Mouse (Mus musculus) adrenal gland, postnatal 36 days (tissue): ENCODE measurements around the gene Themis3. TPM values are rescaled to one million over a fixed set of nuclear protein-coding genes. Genes with fewer than 3 reads are reported as not detected.
A peak's percentile ranks its signal among the peaks of the same experiment; 100 is the strongest.

Source experiments
- DNase-seq, 2 experiments: peaks; one replicate each; pipeline ENCODE4 v3.0.0; 2021; ENCODE audit warnings: mixed read lengths in 1 of 2
- long read RNA-seq, 2 experiments: library from polyadenylated mRNA; stranded (forward); transcript quantifications; one replicate each; pipeline ENCODE4 v2.0.0; 2021; ENCODE audit warnings: borderline sequencing depth in 2 of 2
- total RNA-seq, 2 experiments: library from RNA; stranded (reverse); gene quantifications; 2 replicates each; pipeline ENCODE4 v1.2.3; 2021

Gene Themis3
- total RNA-seq: not detected
- long read RNA-seq, experiment 1: 0 reads
- long read RNA-seq, experiment 2: 0 reads

- DNase-seq: no peak
Measured at GRCm38 (mm10) chr17:66594435-66594834, at the start of gene Themis3. Themis3 (minus strand) TSS chr17:66594621.

GRCm38 (mm10) chr17:66637951-66638722 lies 43.7 kb upstream of the Themis3 start:
- no peak for DNase-seq

- no peak for DNase-seq
Measured at GRCm38 (mm10) chr17:66619996-66620656, 25.7 kb upstream of the Themis3 start.

- no peak for DNase-seq
Measured at GRCm38 (mm10) chr17:66619255-66619826, 24.9 kb upstream of the Themis3 start.

GRCm38 (mm10) chr17:66610032-66610431 lies 15.6 kb upstream of the Themis3 start:
- DNase-seq: no peak

- no peak for DNase-seq
Measured at GRCm38 (mm10) chr17:66604931-66605330, 10.5 kb upstream of the Themis3 start.

- no peak for DNase-seq
Measured at GRCm38 (mm10) chr17:66601171-66601570, 6.8 kb upstream of the Themis3 start.

GRCm38 (mm10) chr17:66595867-66596266 lies 1.4 kb upstream of the Themis3 start:
- no peak for DNase-seq

GRCm38 (mm10) chr17:66595256-66595655 lies 835 bp upstream of the Themis3 start:
- DNase-seq: no peak

- DNase-seq: no peak
Measured at GRCm38 (mm10) chr17:66590353-66591075, 3.9 kb downstream of the Themis3 start.

- no peak for DNase-seq
Measured at GRCm38 (mm10) chr17:66589864-66590263, 4.6 kb downstream of the Themis3 start.

- no peak for DNase-seq
Measured at GRCm38 (mm10) chr17:66586741-66587140, 7.7 kb downstream of the Themis3 start.

- DNase-seq: no peak
Measured at GRCm38 (mm10) chr17:66586078-66586477, 8.3 kb downstream of the Themis3 start.

- no peak for DNase-seq
Measured at GRCm38 (mm10) chr17:66580990-66581389, 13.4 kb downstream of the Themis3 start.

GRCm38 (mm10) chr17:66578007-66578406 lies 16.4 kb downstream of the Themis3 start:
- peak; percentile 44 to 59 for DNase-seq

- DNase-seq: no peak
Measured at GRCm38 (mm10) chr17:66577507-66577906, 16.9 kb downstream of the Themis3 start.

- peak; percentile 22 to 54 for DNase-seq
Measured at GRCm38 (mm10) chr17:66572677-66573060, 21.8 kb downstream of the Themis3 start.

- no peak for DNase-seq
Measured at GRCm38 (mm10) chr17:66571860-66572676, 22.4 kb downstream of the Themis3 start.

GRCm38 (mm10) chr17:66564213-66564612 lies 30.2 kb downstream of the Themis3 start:
- peak; percentile 3 to 4 for DNase-seq

- DNase-seq: no peak
Measured at GRCm38 (mm10) chr17:66563551-66563950, 30.9 kb downstream of the Themis3 start.

GRCm38 (mm10) chr17:66561380-66561779 lies 33.0 kb downstream of the Themis3 start:
- DNase-seq: no peak
